Mouse (Mus musculus): ENCODE measurements around the gene Cenpa. TPM values are rescaled to one million over a fixed set of nuclear protein-coding genes. Genes with fewer than 3 reads are reported as not detected.

The Cenpa gene
- polyA plus RNA-seq, 1 experiment = 6.3 TPM

- DNase-seq = no peak
- peak overlapping the region; percentile 98 for H3K27ac ChIP-seq (ENCODE audit: insufficient read depth, low read depth, low read length)
- H3K4me1 ChIP-seq (ENCODE audit: control insufficient read depth, insufficient read depth, low read length) = no peaks in the 10 kb centered on the region; the same call in 1 of the 2 replicates
- H3K4me3 ChIP-seq (ENCODE audit: insufficient read depth, low read depth, low read length) = peak overlapping the region; percentile 63
- H3K27me3 ChIP-seq (replicated peaks; ENCODE audit: control insufficient read depth, insufficient read depth, low read length) = no peaks in the 10 kb centered on the region
- WGBS = 26% methylated on average over 6 of the region's 6 CpGs
- H3K36me3 ChIP-seq (ENCODE audit: control insufficient read depth, insufficient read depth, low read length) = no peaks in the 10 kb centered on the region
- TF ChIP-seq POLR2A (IDR thresholded peaks at IDR 0.05; ENCODE audit: low read depth, low read length) (no peak), CTCF (conservative IDR thresholded peaks at IDR 0.05; ENCODE audit: insufficient read depth, insufficient read length, low read depth, low read length) (no peak)
Observed at GRCm38 (mm10) chr5:30665968-30666367, 609 bp upstream of the Cenpa start.

GRCm38 (mm10) chr5:30667215-30667614, 638 bp downstream of the Cenpa start:
- DNase-seq = no peak
- Histone ChIP-seq H3K27ac (ENCODE audit: insufficient read depth, low read depth, low read length) (no peak overlapping the region), H3K36me3 (ENCODE audit: control insufficient read depth, insufficient read depth, low read length) (no peaks in the 10 kb centered on the region), H3K27me3 (replicated peaks; ENCODE audit: control insufficient read depth, insufficient read depth, low read length) (no peaks in the 10 kb centered on the region), H3K4me1 (ENCODE audit: control insufficient read depth, insufficient read depth, low read length) (no peaks in the 10 kb centered on the region; the same call in 1 of the 2 replicates), H3K4me3 (ENCODE audit: insufficient read depth, low read depth, low read length) (peak overlapping the region; percentile 63)
- TF ChIP-seq CTCF (conservative IDR thresholded peaks at IDR 0.05; ENCODE audit: insufficient read depth, insufficient read length, low read depth, low read length) (no peak), POLR2A (IDR thresholded peaks at IDR 0.05; ENCODE audit: low read depth, low read length) (no peak)
- whole genome bisulfite sequencing = under 1% methylated on average over 13 of the region's 13 CpGs

DNA sequence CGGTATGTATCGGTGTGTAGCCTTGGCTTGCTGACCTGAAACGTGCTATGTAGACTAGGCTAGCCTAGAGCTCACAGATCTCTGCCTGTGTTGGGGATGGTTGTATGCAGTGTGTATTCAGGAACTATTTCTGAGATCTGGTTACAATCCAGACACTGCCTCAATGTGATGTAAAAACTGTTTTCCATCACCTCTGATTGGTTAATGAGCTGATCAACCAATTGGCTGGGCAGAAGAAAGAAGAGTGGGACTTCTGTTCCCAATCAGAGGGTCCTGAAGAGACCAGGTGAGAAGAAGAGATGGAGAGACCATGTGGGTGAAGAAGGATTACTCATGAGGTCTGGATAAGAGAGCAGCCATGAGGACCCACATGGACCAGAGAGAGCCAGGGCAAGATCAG, 1.1 kb downstream of the Cenpa start:
- no peak overlapping the region for H3K27ac ChIP-seq (ENCODE audit: insufficient read depth, low read depth, low read length)
- TF ChIP-seq CTCF (conservative IDR thresholded peaks at IDR 0.05; ENCODE audit: insufficient read depth, insufficient read length, low read depth, low read length) (no peak), POLR2A (IDR thresholded peaks at IDR 0.05; ENCODE audit: low read depth, low read length) (no peak)
- no peaks in the 10 kb centered on the region; the same call in 1 of the 2 replicates for H3K4me1 ChIP-seq (ENCODE audit: control insufficient read depth, insufficient read depth, low read length)
- no peaks in the 10 kb centered on the region for H3K27me3 ChIP-seq (replicated peaks; ENCODE audit: control insufficient read depth, insufficient read depth, low read length)
- no peak for DNase-seq
- H3K4me3 ChIP-seq (ENCODE audit: insufficient read depth, low read depth, low read length) = no peak overlapping the region; the same call in 1 of the 2 replicates
- 3% methylated on average over 3 of the region's 3 CpGs for WGBS
- no peaks in the 10 kb centered on the region for H3K36me3 ChIP-seq (ENCODE audit: control insufficient read depth, insufficient read depth, low read length)

DNA sequence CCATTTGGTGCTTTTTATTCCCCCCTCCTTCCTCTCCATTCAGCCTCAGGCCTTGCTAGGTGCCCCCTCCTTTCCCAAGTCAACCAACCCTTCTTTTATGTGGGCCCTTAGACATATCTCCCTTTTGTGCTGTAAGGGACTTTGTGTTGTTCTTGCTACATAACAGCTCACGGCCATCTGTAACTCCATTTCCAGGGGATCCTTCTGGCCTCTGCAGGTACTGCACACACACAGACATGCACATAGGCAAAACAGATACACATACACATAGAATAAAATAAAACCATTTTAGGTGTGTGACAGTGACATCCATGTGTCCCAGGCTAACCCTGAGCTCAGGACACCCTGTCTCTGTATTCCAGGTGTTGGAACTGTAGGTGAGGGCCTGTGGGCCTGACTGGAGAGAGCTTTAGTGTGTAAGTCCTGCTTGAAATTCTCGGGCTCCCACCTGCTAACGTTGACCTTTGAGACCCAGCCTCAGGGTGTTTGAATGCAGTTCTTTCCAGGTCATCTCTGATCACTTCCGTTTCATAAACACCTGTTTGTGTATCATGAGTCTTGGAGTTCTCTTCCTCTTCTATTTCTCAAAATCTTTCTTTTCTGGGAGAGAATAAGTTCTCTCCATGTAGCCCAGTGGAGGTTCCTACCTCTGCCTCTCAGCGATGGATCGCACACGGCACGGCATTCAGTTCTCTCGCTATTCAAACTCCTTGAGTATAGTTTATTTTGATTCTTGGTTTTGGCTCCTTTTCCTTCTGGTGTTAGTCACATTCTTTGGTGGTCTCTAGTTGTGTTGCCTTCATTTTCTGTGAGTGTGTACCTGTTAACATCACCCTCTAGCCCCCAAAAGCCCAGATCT, 2.3 kb downstream of the Cenpa start:
- Histone ChIP-seq H3K4me3 (ENCODE audit: insufficient read depth, low read depth, low read length) (no peak overlapping the region), H3K27me3 (replicated peaks; ENCODE audit: control insufficient read depth, insufficient read depth, low read length) (no peaks in the 10 kb centered on the region), H3K27ac (ENCODE audit: insufficient read depth, low read depth, low read length) (no peak overlapping the region), H3K36me3 (ENCODE audit: control insufficient read depth, insufficient read depth, low read length) (no peaks in the 10 kb centered on the region), H3K4me1 (ENCODE audit: control insufficient read depth, insufficient read depth, low read length) (no peaks in the 10 kb centered on the region; the same call in 1 of the 2 replicates)
- TF ChIP-seq CTCF (conservative IDR thresholded peaks at IDR 0.05; ENCODE audit: insufficient read depth, insufficient read length, low read depth, low read length) = no peak
- TF ChIP-seq POLR2A (IDR thresholded peaks at IDR 0.05; ENCODE audit: low read depth, low read length) = no peak
- DNase-seq = no peak
- 91% methylated on average over 9 of the region's 9 CpGs for WGBS

- no peak for DNase-seq
- Histone ChIP-seq H3K4me1 (ENCODE audit: control insufficient read depth, insufficient read depth, low read length) (no peaks in the 10 kb centered on the region; the same call in 1 of the 2 replicates), H3K27ac (ENCODE audit: insufficient read depth, low read depth, low read length) (no peak overlapping the region), H3K36me3 (ENCODE audit: control insufficient read depth, insufficient read depth, low read length) (no peaks in the 10 kb centered on the region), H3K27me3 (replicated peaks; ENCODE audit: control insufficient read depth, insufficient read depth, low read length) (no peaks in the 10 kb centered on the region), H3K4me3 (ENCODE audit: insufficient read depth, low read depth, low read length) (no peak overlapping the region)
- TF ChIP-seq CTCF (conservative IDR thresholded peaks at IDR 0.05; ENCODE audit: insufficient read depth, insufficient read length, low read depth, low read length) = no peak
- 91% methylated on average over 3 of the region's 3 CpGs for WGBS
Observed at GRCm38 (mm10) chr5:30669496-30669830, 2.9 kb downstream of the Cenpa start.

DNA sequence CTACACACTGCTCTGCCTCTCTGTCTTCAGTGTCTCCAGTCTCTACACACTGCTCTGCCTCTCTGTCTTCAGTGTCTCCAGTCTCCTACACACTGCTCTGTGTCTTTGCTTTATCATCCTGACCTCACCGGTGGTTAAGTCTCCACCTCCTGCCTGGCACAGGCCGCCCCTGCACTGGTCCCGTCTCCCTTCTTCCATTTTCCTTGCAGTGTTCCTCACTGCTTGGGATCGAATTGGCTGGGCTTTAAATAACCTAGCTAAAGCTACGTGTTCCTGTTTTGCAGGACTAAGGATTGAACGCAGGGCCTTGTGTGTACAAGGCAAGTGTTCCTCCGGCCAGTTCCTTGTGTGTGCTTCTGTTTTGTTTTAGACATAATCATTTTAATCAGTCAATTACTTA, 3.5 kb downstream of the Cenpa start:
- H3K36me3 ChIP-seq (ENCODE audit: control insufficient read depth, insufficient read depth, low read length) = no peaks in the 10 kb centered on the region
- no peaks in the 10 kb centered on the region; the same call in 1 of the 2 replicates for H3K4me1 ChIP-seq (ENCODE audit: control insufficient read depth, insufficient read depth, low read length)
- no peak overlapping the region for H3K4me3 ChIP-seq (ENCODE audit: insufficient read depth, low read depth, low read length)
- no peaks in the 10 kb centered on the region for H3K27me3 ChIP-seq (replicated peaks; ENCODE audit: control insufficient read depth, insufficient read depth, low read length)
- DNase-seq = no peak
- TF ChIP-seq CTCF (conservative IDR thresholded peaks at IDR 0.05; ENCODE audit: insufficient read depth, insufficient read length, low read depth, low read length) = no peak
- TF ChIP-seq POLR2A (IDR thresholded peaks at IDR 0.05; ENCODE audit: low read depth, low read length) = no peak
- H3K27ac ChIP-seq (ENCODE audit: insufficient read depth, low read depth, low read length) = no peak overlapping the region
- WGBS = 91% methylated on average over 7 of the region's 7 CpGs

DNA sequence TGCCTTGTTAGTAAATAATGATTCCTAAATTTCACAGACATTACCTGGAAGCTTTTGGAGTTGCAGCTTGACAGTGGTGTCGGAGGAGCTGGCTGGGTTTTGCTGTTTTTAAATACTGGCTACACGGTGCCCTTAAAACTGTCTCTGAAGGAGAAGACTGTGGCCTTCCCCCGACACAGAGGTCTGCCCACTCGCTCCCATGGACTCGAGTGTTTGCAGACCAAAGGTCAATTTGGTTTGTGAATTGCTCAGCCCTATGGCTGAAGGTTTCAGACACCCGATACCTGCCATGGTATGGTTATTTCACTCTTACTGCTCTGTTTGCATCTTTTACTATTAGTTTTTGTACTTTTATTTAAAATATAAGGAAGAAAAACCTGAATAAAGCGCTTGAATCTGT, 7.4 kb downstream of the Cenpa start:
- Histone ChIP-seq H3K4me1 (ENCODE audit: control insufficient read depth, insufficient read depth, low read length) (no peaks in the 10 kb centered on the region), H3K36me3 (ENCODE audit: control insufficient read depth, insufficient read depth, low read length) (no peaks in the 10 kb centered on the region), H3K27me3 (replicated peaks; ENCODE audit: control insufficient read depth, insufficient read depth, low read length) (no peaks in the 10 kb centered on the region), H3K4me3 (ENCODE audit: insufficient read depth, low read depth, low read length) (no peak overlapping the region), H3K27ac (ENCODE audit: insufficient read depth, low read depth, low read length) (no peak overlapping the region)
- DNase-seq = no peak
- 67% methylated on average over 7 of the region's 7 CpGs for WGBS
- TF ChIP-seq POLR2A (IDR thresholded peaks at IDR 0.05; ENCODE audit: low read depth, low read length) (no peak), CTCF (conservative IDR thresholded peaks at IDR 0.05; ENCODE audit: insufficient read depth, insufficient read length, low read depth, low read length) (no peak)

All from kidney, adult 2 months (tissue).